Mouse (Mus musculus): ENCODE measurements at regions not wholly inside any gene's neighbourhood (a gene's known extent, or its start where the extent isn't known, plus 50 kb on each side); places are given as distances from the start of the nearest gene placed in this dataset.

DNA sequence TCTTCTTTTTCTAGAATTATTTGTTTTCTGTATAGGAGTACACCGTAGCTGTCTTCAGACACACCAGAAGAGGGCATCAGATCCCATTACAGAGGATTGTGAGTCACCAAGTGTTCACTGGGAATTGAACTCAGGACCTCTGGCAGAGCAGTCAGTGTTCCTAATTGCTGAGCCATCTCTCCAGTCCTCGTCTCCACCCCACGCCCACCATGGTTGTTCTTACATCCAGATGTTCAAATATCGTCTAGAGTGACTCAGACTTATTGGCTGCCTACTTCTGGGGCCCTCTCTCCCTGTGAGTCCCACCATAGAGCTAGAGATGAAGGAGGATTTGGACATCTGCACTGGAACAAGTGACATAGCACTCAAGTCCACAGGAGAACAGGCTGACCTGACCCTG is 182.6 kb downstream of the Gm45692 start:
- 70% methylated on average over 4 of the region's 4 CpGs for WGBS
- no peaks in the 10 kb centered on the region for H3K36me3 ChIP-seq (ENCODE audit: control insufficient read depth, insufficient read depth, low read length)
- no peak overlapping the region for H3K4me3 ChIP-seq (replicated peaks; ENCODE audit: low read length)
- DNase-seq (ENCODE audit: low spot score) (no peak), ATAC-seq (ENCODE audit: low FRiP score, low read depth) (no peak)
- H3K4me2 ChIP-seq (replicated peaks; ENCODE audit: low read depth, low read length, severe bottlenecking) = no peak overlapping the region
- no peak for TF ChIP-seq POLR2A (IDR thresholded peaks at IDR 0.05; ENCODE audit: borderline replicate concordance, extremely low read depth, insufficient read depth, insufficient read length)
- H3K9ac ChIP-seq (ENCODE audit: low read depth, low read length, severe bottlenecking) = no peak overlapping the region
- no peaks in the 10 kb centered on the region for H3K9me3 ChIP-seq (ENCODE audit: control insufficient read depth, low read length)
- 0 out of 2 replicates have a peak, but pooled peaks cover 4% of the 10 kb centered on the region for H3K4me1 ChIP-seq (ENCODE audit: control insufficient read depth, insufficient read depth, low read length)
- no peak overlapping the region for H3K27ac ChIP-seq (replicated peaks; ENCODE audit: low read depth, low read length)
- no peaks in the 10 kb centered on the region for H3K27me3 ChIP-seq (ENCODE audit: control insufficient read depth, insufficient read depth, low read length)

DNA sequence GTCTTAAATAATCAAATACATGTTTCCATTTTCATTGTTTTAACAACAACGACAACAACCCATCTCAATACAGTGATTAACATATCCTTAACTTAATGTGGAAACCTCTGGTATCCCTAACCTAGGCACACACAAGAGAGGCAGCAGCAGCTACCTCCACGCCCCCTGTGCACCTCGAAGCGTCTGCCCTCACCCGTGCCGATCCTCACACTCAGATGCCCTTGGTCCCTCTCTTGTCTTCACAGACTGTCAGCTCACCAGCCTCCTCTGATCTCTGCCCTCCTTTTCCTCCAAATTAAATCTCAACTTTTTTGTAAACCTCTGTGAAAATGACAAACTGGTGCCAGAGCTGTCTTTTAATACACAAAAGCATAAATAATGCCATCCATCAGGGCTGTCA is 185.2 kb downstream of the Gm45692 start:
- H3K9me3 ChIP-seq (ENCODE audit: control insufficient read depth, low read length) = no peaks in the 10 kb centered on the region
- no peaks in the 10 kb centered on the region for H3K27me3 ChIP-seq (ENCODE audit: control insufficient read depth, insufficient read depth, low read length)
- no peak overlapping the region for H3K27ac ChIP-seq (replicated peaks; ENCODE audit: low read depth, low read length)
- H3K4me1 ChIP-seq (ENCODE audit: control insufficient read depth, insufficient read depth, low read length) = peaks cover 15% of the 10 kb centered on the region
- H3K4me3 ChIP-seq (replicated peaks; ENCODE audit: low read length) = no peak overlapping the region
- no peak overlapping the region for H3K4me2 ChIP-seq (replicated peaks; ENCODE audit: low read depth, low read length, severe bottlenecking)
- no peak overlapping the region for H3K9ac ChIP-seq (ENCODE audit: low read depth, low read length, severe bottlenecking)
- TF ChIP-seq POLR2A (IDR thresholded peaks at IDR 0.05; ENCODE audit: borderline replicate concordance, extremely low read depth, insufficient read depth, insufficient read length) = no peak
- no peaks in the 10 kb centered on the region for H3K36me3 ChIP-seq (ENCODE audit: control insufficient read depth, insufficient read depth, low read length)
- DNase-seq (ENCODE audit: low spot score) = no peak
- ATAC-seq (ENCODE audit: low FRiP score, low read depth) = no peak
- WGBS = 71% methylated on average over 6 of the region's 6 CpGs

DNA sequence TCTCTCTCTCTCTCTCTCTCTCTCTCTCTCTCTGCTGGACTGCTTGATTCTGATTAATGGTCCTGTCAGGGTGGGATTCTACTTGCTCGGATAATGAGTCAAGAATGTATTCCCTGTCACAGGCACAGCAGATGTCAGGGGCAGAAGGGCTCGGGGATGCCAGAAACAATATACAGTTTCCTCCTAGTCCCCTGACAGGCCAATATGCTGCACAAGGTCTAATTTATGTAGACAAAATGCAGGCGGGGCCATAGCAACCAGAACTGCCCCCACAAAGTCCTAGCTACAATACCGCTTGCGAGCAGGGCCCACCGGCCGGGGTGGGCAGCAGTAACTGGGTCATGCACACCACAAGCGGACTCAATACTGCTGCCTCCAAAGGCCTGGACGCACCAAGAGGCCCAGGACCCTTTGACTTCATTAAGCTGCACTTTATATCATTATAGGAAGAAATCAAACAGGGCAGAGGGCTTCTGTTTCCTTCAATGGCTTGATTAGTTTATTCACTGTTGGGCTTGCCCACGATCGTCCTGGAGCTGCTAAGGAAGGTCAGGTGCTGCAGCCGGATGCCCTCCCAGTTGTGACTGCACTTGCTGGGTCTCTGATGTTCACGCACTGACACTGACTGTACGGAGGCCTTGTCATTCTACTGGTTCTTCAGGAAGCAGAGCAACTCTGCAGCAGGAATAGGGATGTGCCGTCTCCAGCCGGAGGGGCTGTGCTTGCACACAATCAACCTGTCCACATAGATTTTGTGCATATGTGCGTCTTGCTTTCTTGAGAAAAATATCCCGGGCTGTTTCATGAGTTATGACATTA is 185.9 kb downstream of the Gm45692 start:
- Histone ChIP-seq H3K4me3 (replicated peaks; ENCODE audit: low read length) (no peak overlapping the region), H3K4me1 (ENCODE audit: control insufficient read depth, insufficient read depth, low read length) (peaks cover 12% of the 10 kb centered on the region), H3K9ac (ENCODE audit: low read depth, low read length, severe bottlenecking) (no peak overlapping the region), H3K4me2 (replicated peaks; ENCODE audit: low read depth, low read length, severe bottlenecking) (no peak overlapping the region), H3K36me3 (ENCODE audit: control insufficient read depth, insufficient read depth, low read length) (no peaks in the 10 kb centered on the region), H3K27me3 (ENCODE audit: control insufficient read depth, insufficient read depth, low read length) (no peaks in the 10 kb centered on the region), H3K27ac (replicated peaks; ENCODE audit: low read depth, low read length) (no peak overlapping the region), H3K9me3 (ENCODE audit: control insufficient read depth, low read length) (no peaks in the 10 kb centered on the region)
- WGBS = 50% methylated on average over 18 of the region's 18 CpGs
- ATAC-seq (ENCODE audit: low FRiP score, low read depth) = no peak
- no peak for DNase-seq (ENCODE audit: low spot score)
- TF ChIP-seq POLR2A (IDR thresholded peaks at IDR 0.05; ENCODE audit: borderline replicate concordance, extremely low read depth, insufficient read depth, insufficient read length) = no peak

DNA sequence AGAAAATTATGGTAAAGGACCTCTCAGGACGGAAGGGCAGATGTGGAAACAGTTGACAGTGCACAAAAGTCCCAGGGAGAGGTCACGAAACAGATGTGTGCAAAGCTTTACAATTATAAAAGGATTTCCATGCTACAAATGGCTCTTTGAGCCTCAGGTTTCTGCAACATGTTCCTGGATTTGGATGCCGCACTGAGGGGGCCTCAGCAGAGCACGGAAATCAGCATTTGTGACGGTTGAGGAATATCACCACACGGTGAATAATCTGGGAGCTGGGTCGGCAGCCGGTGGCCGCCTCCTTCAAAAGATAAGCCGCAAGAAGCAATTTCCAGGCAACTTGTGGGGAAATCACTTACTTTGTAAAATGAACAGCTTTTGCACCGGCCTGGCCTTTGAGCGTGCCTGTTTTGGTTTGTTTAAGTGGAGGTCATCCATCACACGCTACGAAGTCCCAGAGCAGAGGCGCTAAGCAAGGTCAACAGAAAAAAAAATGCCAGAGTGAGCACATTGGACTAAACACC is 188.8 kb downstream of the Gm45692 start:
- 21% methylated on average over 15 of the region's 15 CpGs for WGBS
- Histone ChIP-seq H3K27ac (replicated peaks; ENCODE audit: low read depth, low read length) (no peak overlapping the region), H3K4me2 (replicated peaks; ENCODE audit: low read depth, low read length, severe bottlenecking) (no peak overlapping the region)

DNA sequence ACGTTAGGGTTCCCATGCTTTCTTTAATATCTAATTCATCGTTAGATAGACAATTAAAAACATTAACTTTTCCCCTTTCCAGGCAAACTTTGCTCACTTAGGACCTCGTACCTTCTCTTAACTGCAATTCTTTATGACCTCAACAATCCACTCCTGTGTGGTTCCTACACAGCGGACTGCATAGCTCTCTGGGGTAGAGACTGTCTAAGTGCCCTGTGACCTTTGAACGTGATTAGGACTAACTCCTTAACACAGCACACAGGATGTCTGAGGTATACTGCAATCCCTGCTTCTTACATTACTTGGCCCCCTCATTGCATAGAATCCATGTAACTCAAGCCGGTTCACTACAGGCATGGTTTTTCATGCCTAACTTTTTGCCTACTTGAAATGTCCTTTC is 190.4 kb downstream of the Gm45692 start:
- peaks cover 18% of the 10 kb centered on the region for H3K4me1 ChIP-seq (ENCODE audit: control insufficient read depth, insufficient read depth, low read length)
- no peak for ATAC-seq (ENCODE audit: low FRiP score, low read depth)

More for the DNA sequence above, 188.8 kb downstream of the Gm45692 start:
- H3K9me3 ChIP-seq (ENCODE audit: control insufficient read depth, low read length) = no peaks in the 10 kb centered on the region
- H3K36me3 ChIP-seq (ENCODE audit: control insufficient read depth, insufficient read depth, low read length) = no peaks in the 10 kb centered on the region
- peaks cover 18% of the 10 kb centered on the region for H3K4me1 ChIP-seq (ENCODE audit: control insufficient read depth, insufficient read depth, low read length)
- no peak overlapping the region for H3K4me3 ChIP-seq (replicated peaks; ENCODE audit: low read length)
- peak; percentile 50 for DNase-seq (ENCODE audit: low spot score)
- H3K27me3 ChIP-seq (ENCODE audit: control insufficient read depth, insufficient read depth, low read length) = no peaks in the 10 kb centered on the region
- TF ChIP-seq POLR2A (IDR thresholded peaks at IDR 0.05; ENCODE audit: borderline replicate concordance, extremely low read depth, insufficient read depth, insufficient read length) = no peak
- H3K9ac ChIP-seq (ENCODE audit: low read depth, low read length, severe bottlenecking) = no peak overlapping the region
- peak; percentile 79; the same call in 1 of the 2 replicates for ATAC-seq (ENCODE audit: low FRiP score, low read depth)

More for the DNA sequence above, 190.4 kb downstream of the Gm45692 start:
- Histone ChIP-seq H3K9me3 (ENCODE audit: control insufficient read depth, low read length) (no peaks in the 10 kb centered on the region), H3K27ac (replicated peaks; ENCODE audit: low read depth, low read length) (no peak overlapping the region), H3K4me3 (replicated peaks; ENCODE audit: low read length) (no peak overlapping the region), H3K4me2 (replicated peaks; ENCODE audit: low read depth, low read length, severe bottlenecking) (no peak overlapping the region), H3K27me3 (ENCODE audit: control insufficient read depth, insufficient read depth, low read length) (no peaks in the 10 kb centered on the region), H3K9ac (ENCODE audit: low read depth, low read length, severe bottlenecking) (no peak overlapping the region), H3K36me3 (ENCODE audit: control insufficient read depth, insufficient read depth, low read length) (no peaks in the 10 kb centered on the region)
- DNase-seq (ENCODE audit: low spot score) = no peak
- WGBS = 71% methylated on average over 6 of the region's 6 CpGs
- TF ChIP-seq POLR2A (IDR thresholded peaks at IDR 0.05; ENCODE audit: borderline replicate concordance, extremely low read depth, insufficient read depth, insufficient read length) = no peak
